Mouse (Mus musculus) heart, embryonic 16.5 days (tissue): ENCODE measurements at regions not wholly inside any gene's neighbourhood (a gene's known extent, or its start where the extent isn't known, plus 50 kb on each side); places are given as distances from the start of the nearest gene placed in this dataset.

Experiments
- ATAC-seq: fragments of 200-750 bp; cut with Nextera tagmentation; replicated peaks from 2 replicates; pipeline ENCODE4 v1.8.0; 2017; ENCODE audit warnings: moderate number of reproducible peaks; ENCODE audit not compliant: insufficient read depth, low FRiP score; ENCODE audit errors: extremely low read depth
- H3K27ac ChIP-seq: fragments of 300-500 bp; sonication (generic); 2 replicates; pipeline ENCODE4 v1.5.1; 2014; ENCODE audit warnings: mild to moderate bottlenecking, low read length, control low read depth, moderate library complexity
- H3K27me3 ChIP-seq: fragments of 300-500 bp; sonication (generic); 2 replicates; pipeline ENCODE4 v1.6.1; 2014; ENCODE audit warnings: low read length, mixed read lengths; ENCODE audit not compliant: control insufficient read depth, insufficient read depth
- H3K36me3 ChIP-seq: fragments of 300-500 bp; sonication (generic); 2 replicates; pipeline ENCODE4 v1.6.1; 2014; ENCODE audit not compliant: control insufficient read depth, insufficient read depth
- H3K4me1 ChIP-seq: fragments of 300-500 bp; sonication (generic); 2 replicates; pipeline ENCODE4 v1.6.1; 2014; ENCODE audit warnings: low read length, mixed read lengths; ENCODE audit not compliant: control insufficient read depth, insufficient read depth
- H3K4me2 ChIP-seq: fragments of 300-500 bp; sonication (generic); 2 replicates; pipeline ENCODE4 v1.6.1; 2014; ENCODE audit warnings: low read depth, mild to moderate bottlenecking, control low read depth, low read length
- H3K4me3 ChIP-seq: fragments of 300-500 bp; sonication (generic); 2 replicates; pipeline ENCODE4 v1.5.1; 2014; ENCODE audit warnings: mild to moderate bottlenecking, control low read depth, low read length
- H3K9ac ChIP-seq: fragments of 300-500 bp; sonication (generic); 2 replicates; pipeline ENCODE4 v1.6.1; 2014; ENCODE audit warnings: low read length, control low read depth
- H3K9me3 ChIP-seq: fragments of 300-500 bp; sonication (generic); replicated peaks from 2 replicates; pipeline ENCODE4 v1.6.1; 2016; ENCODE audit warnings: low read length; ENCODE audit not compliant: control insufficient read depth
- WGBS: fragments of 180-500 bp; shearing (Covaris S2); extraction: QIAGEN DNeasy Blood & Tissue Kit; methylation state at CpG from one replicate; pipeline ENCODE4 v1.1.7; 2014; 5-methylcytosine and 5-hydroxymethylcytosine counted together

GRCm38 (mm10) chr1:61295219-61295618, 317.5 kb downstream of the Icos start:
- 68% methylated on average over 3 of the region's 3 CpGs for WGBS
- Histone ChIP-seq H3K36me3 (no peaks in the 10 kb centered on the region), H3K9ac (no peak overlapping the region), H3K4me2 (no peak overlapping the region), H3K4me3 (no peak overlapping the region), H3K27me3 (no peaks in the 10 kb centered on the region), H3K9me3 (no peaks in the 10 kb centered on the region), H3K27ac (no peak overlapping the region), H3K4me1 (no peaks in the 10 kb centered on the region; the same call in 1 of the 2 replicates)
- ATAC-seq, result no peak

GRCm38 (mm10) chr1:61296831-61297230, 319.1 kb downstream of the Icos start:
- Histone ChIP-seq H3K9ac (no peak overlapping the region), H3K36me3 (no peaks in the 10 kb centered on the region), H3K27ac (no peak overlapping the region), H3K4me3 (no peak overlapping the region), H3K9me3 (no peaks in the 10 kb centered on the region), H3K4me1 (no peaks in the 10 kb centered on the region; the same call in 1 of the 2 replicates), H3K27me3 (no peaks in the 10 kb centered on the region), H3K4me2 (no peak overlapping the region)
- no peak for ATAC-seq
- 67% methylated on average over 4 of the region's 4 CpGs for WGBS

GRCm38 (mm10) chr1:61297361-61297760, 319.6 kb downstream of the Icos start:
- WGBS, result 85% methylated on average over 3 of the region's 3 CpGs

GRCm38 (mm10) chr1:61298064-61298463, 320.3 kb downstream of the Icos start:
- H3K27ac ChIP-seq, result peak overlapping the region; percentile 17; the same call in 1 of the 2 replicates
- WGBS, result 36% methylated on average over 3 of the region's 3 CpGs
- peak; percentile 52; the same call in 1 of the 2 replicates for ATAC-seq

More at GRCm38 (mm10) chr1:61297361-61297760, 319.6 kb downstream of the Icos start:
- no peak overlapping the region for H3K27ac ChIP-seq
- no peak for ATAC-seq
- H3K9me3 ChIP-seq, result no peaks in the 10 kb centered on the region
- H3K9ac ChIP-seq, result no peak overlapping the region
- no peak overlapping the region for H3K4me2 ChIP-seq
- no peak overlapping the region for H3K4me3 ChIP-seq
- H3K36me3 ChIP-seq, result no peaks in the 10 kb centered on the region
- no peaks in the 10 kb centered on the region for H3K27me3 ChIP-seq
- H3K4me1 ChIP-seq, result no peaks in the 10 kb centered on the region; the same call in 1 of the 2 replicates

GRCm38 (mm10) chr1:61298779-61299178, 321.1 kb downstream of the Icos start:
- H3K4me1 ChIP-seq, result no peaks in the 10 kb centered on the region; the same call in 1 of the 2 replicates

More at GRCm38 (mm10) chr1:61298064-61298463, 320.3 kb downstream of the Icos start:
- Histone ChIP-seq H3K36me3 (no peaks in the 10 kb centered on the region), H3K27me3 (no peaks in the 10 kb centered on the region), H3K4me3 (no peak overlapping the region), H3K4me1 (no peaks in the 10 kb centered on the region; the same call in 1 of the 2 replicates), H3K9me3 (no peaks in the 10 kb centered on the region), H3K9ac (0 out of 2 replicates have a peak overlapping the region, but pooled peaks have one; percentile 19), H3K4me2 (no peak overlapping the region)

GRCm38 (mm10) chr1:61300491-61300890, 322.8 kb downstream of the Icos start:
- Histone ChIP-seq H3K9ac (no peak overlapping the region), H3K4me3 (no peak overlapping the region), H3K9me3 (no peaks in the 10 kb centered on the region), H3K4me1 (no peaks in the 10 kb centered on the region; the same call in 1 of the 2 replicates), H3K36me3 (no peaks in the 10 kb centered on the region), H3K27ac (no peak overlapping the region), H3K4me2 (no peak overlapping the region), H3K27me3 (no peaks in the 10 kb centered on the region)
- WGBS, result 73% methylated on average over 4 of the region's 4 CpGs
- no peak for ATAC-seq

More at GRCm38 (mm10) chr1:61298779-61299178, 321.1 kb downstream of the Icos start:
- H3K9me3 ChIP-seq, result no peaks in the 10 kb centered on the region
- no peak for ATAC-seq
- H3K9ac ChIP-seq, result no peak overlapping the region
- H3K36me3 ChIP-seq, result no peaks in the 10 kb centered on the region
- 83% methylated on average over 6 of the region's 6 CpGs for WGBS
- H3K27ac ChIP-seq, result no peak overlapping the region; the same call in 1 of the 2 replicates
- no peaks in the 10 kb centered on the region for H3K27me3 ChIP-seq
- no peak overlapping the region for H3K4me2 ChIP-seq
- no peak overlapping the region for H3K4me3 ChIP-seq

GRCm38 (mm10) chr1:61301041-61302030, 323.6 kb downstream of the Icos start:
- 67% methylated on average over 24 of the region's 24 CpGs for WGBS
- Histone ChIP-seq H3K36me3 (no peaks in the 10 kb centered on the region), H3K9me3 (no peaks in the 10 kb centered on the region)

GRCm38 (mm10) chr1:61302570-61303071, 324.9 kb downstream of the Icos start:
- H3K4me2 ChIP-seq, result no peak overlapping the region
- no peak overlapping the region for H3K27ac ChIP-seq
- H3K4me3 ChIP-seq, result no peak overlapping the region
- no peaks in the 10 kb centered on the region for H3K9me3 ChIP-seq
- no peaks in the 10 kb centered on the region for H3K36me3 ChIP-seq
- no peaks in the 10 kb centered on the region for H3K27me3 ChIP-seq
- no peak for ATAC-seq
- WGBS, result 85% methylated on average over 8 of the region's 8 CpGs
- H3K4me1 ChIP-seq, result no peaks in the 10 kb centered on the region; the same call in 1 of the 2 replicates
- no peak overlapping the region for H3K9ac ChIP-seq

More at GRCm38 (mm10) chr1:61301041-61302030, 323.6 kb downstream of the Icos start:
- Histone ChIP-seq H3K27me3 (no peaks in the 10 kb centered on the region), H3K27ac (no peak overlapping the region), H3K4me3 (no peak overlapping the region), H3K4me1 (no peaks in the 10 kb centered on the region; the same call in 1 of the 2 replicates), H3K9ac (no peak overlapping the region), H3K4me2 (no peak overlapping the region)
- no peak for ATAC-seq

- Histone ChIP-seq H3K9ac (no peak overlapping the region), H3K4me2 (no peak overlapping the region), H3K9me3 (no peaks in the 10 kb centered on the region), H3K27ac (no peak overlapping the region), H3K27me3 (no peaks in the 10 kb centered on the region), H3K4me1 (no peaks in the 10 kb centered on the region), H3K36me3 (no peaks in the 10 kb centered on the region), H3K4me3 (no peak overlapping the region)
- no peak for ATAC-seq
- whole genome bisulfite sequencing, result 46% methylated on average over 8 of the region's 8 CpGs
Observed at GRCm38 (mm10) chr1:61306296-61306695, 328.6 kb downstream of the Icos start.
